ENCODE assay signal across 23 mouse cellular contexts in the genomic region with DNA sequence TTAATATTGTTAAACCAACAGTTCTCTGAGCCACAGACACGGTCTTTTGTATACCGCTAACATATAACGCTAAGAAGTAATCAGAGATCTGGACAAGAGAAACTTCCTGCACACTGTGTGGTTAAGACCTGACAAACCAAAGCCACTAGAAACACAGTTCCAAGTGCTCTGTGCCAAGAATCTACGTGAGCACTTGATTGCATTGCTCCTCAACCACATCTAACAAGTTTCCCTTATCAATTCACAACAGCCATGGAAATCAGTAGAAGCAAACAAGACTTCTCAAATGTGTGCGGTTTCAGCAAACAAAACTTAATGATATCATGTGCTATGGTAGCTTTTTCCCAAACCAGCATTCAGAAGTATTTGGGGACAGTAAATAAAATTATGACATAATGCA. TPM values are rescaled to one million over a fixed set of nuclear protein-coding genes. Genes with fewer than 3 reads are reported as not detected.
A peak's percentile ranks its signal among the peaks of the same experiment; 100 is the strongest.
DNase-seq lines count a peak whose midpoint lies in the region; ATAC-seq and TF ChIP-seq lines count a peak whose summit lies in the region.
"Had no signal": no experiment of that assay in that cellular context is flagged by ENCODE, and none has a peak within 500 bp of the region (broad histone marks: within the 10 kb centered on the region; RNA-seq: fewer than 3 reads in every experiment).

No protein-coding gene starts in this region.

- H3K4me2 ChIP-seq in liver, embryonic 11.5 days = no peak overlapping the region
- no peak overlapping the region for H3K4me2 ChIP-seq in liver, embryonic 12.5 days
- no peak overlapping the region for H3K4me2 ChIP-seq in liver, postnatal 0 days (ENCODE audit: low read depth, low read length)
- H3K4me2 ChIP-seq: heart, embryonic 12.5 days; lung, embryonic 15.5 days had no signal

- no peak for DNase-seq in liver, embryonic 11.5 days (ENCODE audit: low spot score)
- no peak for DNase-seq in liver, postnatal 0 days
- no peak for DNase-seq in gastrocnemius, postnatal 25 days
- DNase-seq in spleen, postnatal 4 days (ENCODE audit: low spot score in 2 of 2) = no peak
- no peak for DNase-seq in right cerebral cortex, postnatal 14 days
- DNase-seq: adrenal gland, postnatal 14 days; cerebellum, adult 8-10 months; cerebellum, postnatal 36 days; heart, postnatal 10 days; kidney, postnatal 4 days; layer of hippocampus, adult 9-11 months; midbrain, embryonic 14.5 days; thymus, postnatal 36 days had no signal

- H3K9ac ChIP-seq in liver, embryonic 11.5 days (ENCODE audit: low read depth, low read length) = no peak overlapping the region
- H3K9ac ChIP-seq in liver, embryonic 12.5 days = no peak overlapping the region
- H3K9ac ChIP-seq in liver, postnatal 0 days (replicated peaks) = no peak overlapping the region
- H3K9ac ChIP-seq: heart, embryonic 12.5 days; lung, embryonic 15.5 days had no signal

- no peaks in the 10 kb centered on the region for H3K9me3 ChIP-seq in liver, embryonic 11.5 days (ENCODE audit: control insufficient read depth, low read length)
- H3K9me3 ChIP-seq in liver, embryonic 12.5 days (replicated peaks) = no peaks in the 10 kb centered on the region
- no peaks in the 10 kb centered on the region for H3K9me3 ChIP-seq in liver, postnatal 0 days (ENCODE audit: low read length)
- H3K9me3 ChIP-seq: heart, embryonic 12.5 days; lung, embryonic 15.5 days; megakaryocyte, embryonic 14.5 days had no signal

- no peak overlapping the region for H3K4me3 ChIP-seq in liver, embryonic 11.5 days (ENCODE audit: low read depth, low read length)
- H3K4me3 ChIP-seq in liver, embryonic 12.5 days = no peak overlapping the region
- no peak overlapping the region for H3K4me3 ChIP-seq in liver, postnatal 0 days (ENCODE audit: low read depth, low read length)
- H3K4me3 ChIP-seq: heart, embryonic 12.5 days; left cerebral cortex, adult 2 months; lung, embryonic 15.5 days; megakaryocyte, embryonic 14.5 days had no signal

- peaks cover 8% of the 10 kb centered on the region for H3K36me3 ChIP-seq in liver, embryonic 11.5 days (ENCODE audit: control insufficient read depth, insufficient read depth, low read length)
- H3K36me3 ChIP-seq in liver, embryonic 12.5 days = peaks cover 47% of the 10 kb centered on the region
- H3K36me3 ChIP-seq in liver, postnatal 0 days (replicated peaks; ENCODE audit: insufficient read depth, low read length) = peaks cover 48% of the 10 kb centered on the region

- ATAC-seq in liver, embryonic 11.5 days (replicated peaks; ENCODE audit: low FRiP score) = peak; percentile 68; the same call in 1 of the 2 replicates
- ATAC-seq in liver, embryonic 12.5 days = no peak
- ATAC-seq in common myeloid progenitor, adult 5-6 weeks (replicated peaks; ENCODE audit: low read depth, poor library complexity, severe bottlenecking) = peak; percentile 87
- ATAC-seq in liver, postnatal 0 days = peak; percentile 25; the same call in 1 of the 2 replicates
- ATAC-seq: CD4-positive, CD25-positive, alpha-beta regulatory T cell, adult 4 months; forebrain, embryonic 14.5 days; intestine, postnatal 0 days had no signal

- H3K4me1 ChIP-seq in liver, embryonic 11.5 days (replicated peaks; ENCODE audit: control insufficient read depth, insufficient read depth, low read length) = peaks cover 4% of the 10 kb centered on the region; the same call in 1 of the 2 replicates
- peaks cover 9% of the 10 kb centered on the region; the same call in 1 of the 2 replicates for H3K4me1 ChIP-seq in liver, embryonic 12.5 days
- H3K4me1 ChIP-seq in liver, postnatal 0 days (ENCODE audit: insufficient read depth) = no peaks in the 10 kb centered on the region
- H3K4me1 ChIP-seq: heart, embryonic 12.5 days; lung, embryonic 15.5 days had no signal

- no peak for TF ChIP-seq CTCF in liver, postnatal 0 days (IDR thresholded peaks at IDR 0.05; ENCODE audit: low read depth)

- H3K27me3 ChIP-seq in liver, embryonic 11.5 days (replicated peaks; ENCODE audit: control insufficient read depth, insufficient read depth, low read length) = no peaks in the 10 kb centered on the region
- H3K27me3 ChIP-seq in liver, embryonic 12.5 days (replicated peaks) = no peaks in the 10 kb centered on the region
- H3K27me3 ChIP-seq in liver, postnatal 0 days (ENCODE audit: insufficient read depth, low read length) = no peaks in the 10 kb centered on the region
- H3K27me3 ChIP-seq: heart, embryonic 12.5 days; lung, embryonic 15.5 days; megakaryocyte, embryonic 14.5 days had no signal

- H3K27ac ChIP-seq in liver, embryonic 11.5 days (ENCODE audit: low read depth, low read length) = no peak overlapping the region
- no peak overlapping the region for H3K27ac ChIP-seq in liver, embryonic 12.5 days
- H3K27ac ChIP-seq in liver, postnatal 0 days (ENCODE audit: low read depth) = no peak overlapping the region
- H3K27ac ChIP-seq: left cerebral cortex, adult 2 months; lung, embryonic 15.5 days had no signal

- TF ChIP-seq EP300 in liver, postnatal 0 days (IDR thresholded peaks at IDR 0.05; ENCODE audit: low read depth) = 0 out of 2 replicates have a peak, but pooled peaks have one; percentile 35

- WGBS in liver, embryonic 11.5 days = 56% methylated on average over 5 of the region's 5 CpGs
- WGBS in liver, embryonic 12.5 days (ENCODE audit: insufficient replicate concordance) = 40% methylated on average over 5 of the region's 5 CpGs
- WGBS in liver, postnatal 0 days (ENCODE audit: insufficient replicate concordance) = 35% methylated on average over 5 of the region's 5 CpGs

RNA-seq across cellular contexts. Expression of a gene that starts 7.1 kb away (rescaled TPM):
- polyA plus RNA-seq in liver, embryonic 11.5 days (2014; fragmentation: Nextera tagmentation; extraction: Ambion mirVana) = 72.8 and 85.5 TPM in 2 replicates
- polyA plus RNA-seq in liver, embryonic 12.5 days (2016; fragmentation: Nextera tagmentation; extraction: Ambion mirVana) = 48.0 and 49.3 TPM in 2 replicates
- total RNA-seq in common myeloid progenitor, adult 5-6 weeks (2017) = 71.0 and 71.7 TPM in 2 replicates
- 28.2 and 30.0 TPM in 2 replicates for polyA plus RNA-seq in liver, postnatal 0 days (2015; fragmentation: Nextera tagmentation; extraction: Ambion mirVana)
- 100 to 1,000 TPM; 132 to 141 TPM for total RNA-seq in gastrocnemius, postnatal 25 days (2021)

RNA-seq across cellular contexts. Expression of a gene that starts 26.5 kb away (rescaled TPM):
- 12.4 and 13.9 TPM in 2 replicates for polyA plus RNA-seq in liver, embryonic 11.5 days (2014; fragmentation: Nextera tagmentation; extraction: Ambion mirVana)
- 9.5 and 9.6 TPM in 2 replicates for polyA plus RNA-seq in liver, embryonic 12.5 days (2016; fragmentation: Nextera tagmentation; extraction: Ambion mirVana)
- total RNA-seq in common myeloid progenitor, adult 5-6 weeks (2017) = 19.2 and 22.2 TPM in 2 replicates
- polyA plus RNA-seq in liver, postnatal 0 days (2015; fragmentation: Nextera tagmentation; extraction: Ambion mirVana) = 3.7 and 4.3 TPM in 2 replicates
- total RNA-seq in gastrocnemius, postnatal 25 days (2021) = 1 to 10 TPM; 3.5 to 4.3 TPM

RNA-seq across cellular contexts. Expression of a gene that starts 55.7 kb away (rescaled TPM):
- 0.08 and 0.10 TPM in 2 replicates for polyA plus RNA-seq in liver, embryonic 11.5 days (2014; fragmentation: Nextera tagmentation; extraction: Ambion mirVana)
- 0.05 TPM in 2 replicates for polyA plus RNA-seq in liver, embryonic 12.5 days (2016; fragmentation: Nextera tagmentation; extraction: Ambion mirVana)
- total RNA-seq in common myeloid progenitor, adult 5-6 weeks (2017) = not detected in 2 replicates
- polyA plus RNA-seq in liver, postnatal 0 days (2015; fragmentation: Nextera tagmentation; extraction: Ambion mirVana) = not detected in 2 replicates
- total RNA-seq in gastrocnemius, postnatal 25 days (2021) = not detected
- total RNA-seq: adrenal gland, postnatal 14 days; gastrocnemius, adult 8-10 months; heart, postnatal 10 days had no signal
- polyA plus RNA-seq: CD4-positive, CD25-positive, alpha-beta regulatory T cell, adult 4 months; intestine, postnatal 0 days had no signal
